8 mouse cellular contexts compared by ENCODE assay signal in the genomic region with DNA sequence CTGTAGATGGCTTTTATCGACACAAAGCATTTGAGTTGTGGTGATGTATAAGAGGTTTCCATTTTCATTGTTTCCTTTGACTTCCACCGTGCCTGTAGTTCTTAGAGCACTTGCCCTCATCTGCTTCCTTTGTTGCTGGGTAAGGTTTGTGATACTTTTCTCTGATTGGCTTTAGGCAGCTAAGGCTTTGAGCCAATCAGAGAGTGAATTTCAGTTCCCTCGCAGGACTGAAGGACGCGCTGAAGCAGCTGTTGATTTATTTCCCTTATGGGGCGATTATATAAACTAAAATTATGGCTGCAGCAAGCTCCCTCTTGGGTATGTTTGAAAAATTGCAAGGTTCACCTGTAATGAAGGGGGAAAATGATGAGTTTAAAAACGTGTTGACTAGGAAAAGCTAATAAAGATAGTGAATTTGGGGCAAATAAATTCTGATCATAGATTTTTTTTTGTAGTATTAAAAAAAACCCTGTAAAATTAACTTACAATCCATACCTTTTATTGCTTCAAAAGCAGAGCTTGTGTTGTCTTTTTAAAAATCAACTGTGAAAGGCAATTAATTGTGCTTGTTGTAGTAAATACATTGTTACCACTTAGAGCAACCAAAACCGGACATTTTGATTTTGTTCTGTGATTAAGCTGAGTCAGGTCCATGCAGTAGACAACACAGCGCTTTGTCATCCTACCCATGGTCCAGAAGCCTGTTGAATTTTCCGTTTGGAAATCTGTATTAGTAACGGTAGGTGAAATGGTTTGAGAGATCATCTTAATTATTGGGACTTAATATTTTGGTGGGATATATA. TPM values are rescaled to one million over a fixed set of nuclear protein-coding genes. Genes with fewer than 3 reads are reported as not detected.
DNase-seq lines count a peak whose midpoint lies in the region; ATAC-seq and TF ChIP-seq lines count a peak whose summit lies in the region.
"Had no signal": no experiment of that assay in that cellular context is flagged by ENCODE, and none has a peak within 500 bp of the region (broad histone marks: within the 10 kb centered on the region; RNA-seq: fewer than 3 reads in every experiment).

No protein-coding gene starts in this region.

- peaks cover 8% of the 10 kb centered on the region for H3K4me1 ChIP-seq in intestine, embryonic 16.5 days (ENCODE audit: control insufficient read depth, insufficient read depth, low read length)
- H3K4me1 ChIP-seq in lung, postnatal 0 days (ENCODE audit: insufficient read depth, low read depth, low read length), result peaks cover 4% of the 10 kb centered on the region; the same call in 1 of the 2 replicates

- peak; percentile 76 for ATAC-seq in intestine, embryonic 16.5 days
- peak; percentile 82 for ATAC-seq in lung, postnatal 0 days

- DNase-seq in 416B (ENCODE audit: low read depth), result peak; percentile 99
- DNase-seq in CD4-positive helper T cell, adult 2 months (ENCODE audit: low read depth, low spot score), result peak; percentile 91
- peak; percentile 85 for DNase-seq in c-Kit-positive CD71-positive TER-119-positive erythroid progenitor cells, embryonic 14.5 days (ENCODE audit: low spot score)
- peak; percentile 92 for DNase-seq in forelimb bud, embryonic 11.5 days (ENCODE audit: low read depth, low spot score)
- DNase-seq in lung, postnatal 0 days (ENCODE audit: low spot score), result peak; percentile 88
- DNase-seq in retina, postnatal 1 day, result peak; percentile 87

- peak overlapping the region; percentile 41 for H3K27ac ChIP-seq in intestine, embryonic 16.5 days (ENCODE audit: low read length)
- H3K27ac ChIP-seq in lung, postnatal 0 days (ENCODE audit: low read length), result no peak overlapping the region

- TF ChIP-seq EP300 in lung, postnatal 0 days (IDR thresholded peaks at IDR 0.05), result peak; percentile 52; the same call in 1 of the 2 replicates

- peak; percentile 42 for TF ChIP-seq CTCF in lung, postnatal 0 days (IDR thresholded peaks at IDR 0.05)

- no peak overlapping the region for H3K4me3 ChIP-seq in intestine, embryonic 16.5 days (ENCODE audit: low read length)
- H3K4me3 ChIP-seq in lung, postnatal 0 days (ENCODE audit: low read depth, low read length), result no peak overlapping the region
- H3K4me3 ChIP-seq: myocyte had no signal

- no peaks in the 10 kb centered on the region for H3K9me3 ChIP-seq in intestine, embryonic 16.5 days (ENCODE audit: control insufficient read depth, low read length)
- no peaks in the 10 kb centered on the region for H3K9me3 ChIP-seq in lung, postnatal 0 days (ENCODE audit: low read length)

- H3K9ac ChIP-seq in intestine, embryonic 16.5 days (ENCODE audit: low read depth, low read length), result no peak overlapping the region
- H3K9ac ChIP-seq in lung, postnatal 0 days (replicated peaks; ENCODE audit: low read depth), result no peak overlapping the region

- peak overlapping the region; percentile 22 for H3K4me2 ChIP-seq in intestine, embryonic 16.5 days (ENCODE audit: low read depth, low read length)
- H3K4me2 ChIP-seq in lung, postnatal 0 days (replicated peaks; ENCODE audit: low read depth, low read length), result no peak overlapping the region; the same call in 1 of the 2 replicates

- no peaks in the 10 kb centered on the region for H3K27me3 ChIP-seq in intestine, embryonic 16.5 days (replicated peaks; ENCODE audit: control insufficient read depth, insufficient read depth, low read length)
- H3K27me3 ChIP-seq in lung, postnatal 0 days (replicated peaks; ENCODE audit: insufficient read depth, low read length), result no peaks in the 10 kb centered on the region

- 34% methylated on average over 11 of the region's 11 CpGs for WGBS in intestine, embryonic 16.5 days
- 29% methylated on average over 11 of the region's 11 CpGs for WGBS in lung, postnatal 0 days

- no peaks in the 10 kb centered on the region for H3K36me3 ChIP-seq in intestine, embryonic 16.5 days (ENCODE audit: control insufficient read depth, insufficient read depth, low read length)
- no peaks in the 10 kb centered on the region for H3K36me3 ChIP-seq in lung, postnatal 0 days (ENCODE audit: insufficient read depth, low read length)

RNA-seq across cellular contexts. Expression of a gene that starts 48.0 kb away (rescaled TPM):
- 17.6 and 21.0 TPM in 2 replicates for polyA plus RNA-seq in intestine, embryonic 16.5 days (2015; fragmentation: Nextera tagmentation; extraction: Ambion mirVana)
- 13.9 and 14.9 TPM in 2 replicates for polyA plus RNA-seq in lung, postnatal 0 days (2015; fragmentation: Nextera tagmentation; extraction: Ambion mirVana)
